Mouse (Mus musculus): ENCODE results near the gene Sorcs3. TPM values are rescaled to one million over a fixed set of nuclear protein-coding genes. Genes with fewer than 3 reads are reported as not detected.

Gene Sorcs3
- polyA plus RNA-seq, 1 experiment, result 10.2 TPM

DNA sequence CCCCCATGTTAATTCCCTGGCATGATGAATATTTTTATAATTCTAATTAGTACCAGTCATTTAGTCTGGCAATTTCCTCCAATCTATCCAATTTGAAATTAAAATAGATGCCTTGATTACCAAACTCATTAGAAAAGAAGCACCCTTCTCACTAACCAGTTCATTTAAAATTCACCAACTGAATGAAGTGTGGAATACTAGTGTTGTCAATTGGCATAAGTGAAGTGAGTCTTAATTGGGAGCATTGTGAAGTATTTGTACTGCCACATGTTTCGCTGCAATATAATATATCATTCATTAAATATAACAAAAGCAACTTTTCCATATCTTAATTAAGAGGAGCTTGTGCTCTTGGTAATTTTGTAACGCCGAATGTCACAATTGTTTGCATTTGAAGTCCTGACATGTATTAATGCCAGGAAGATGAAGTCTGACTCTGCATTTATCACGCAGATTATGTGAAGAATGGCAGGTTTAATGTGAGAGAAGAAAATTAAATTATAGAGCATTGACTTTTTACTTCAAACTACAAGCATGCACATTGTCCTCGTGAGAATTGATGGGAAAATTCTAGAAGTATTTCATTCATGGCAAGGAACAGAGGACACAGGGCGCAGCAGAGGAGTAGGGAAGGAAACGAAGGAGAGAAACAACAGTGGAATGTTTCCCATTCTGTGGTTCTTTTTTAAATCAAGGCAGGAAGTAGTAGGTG is 339.8 kb downstream of the Sorcs3 start:
- no peak for DNase-seq
- H3K27ac ChIP-seq (ENCODE audit: insufficient read depth, low read length), result no peak overlapping the region
- H3K27me3 ChIP-seq (ENCODE audit: control insufficient read depth, insufficient read depth, low read length), result no peaks in the 10 kb centered on the region; the same call in 1 of the 2 replicates
- 91% methylated on average over 7 of the region's 7 CpGs for WGBS
- H3K4me3 ChIP-seq (replicated peaks; ENCODE audit: insufficient read depth, low read depth, low read length), result no peak overlapping the region
- TF ChIP-seq POLR2A (IDR thresholded peaks at IDR 0.05; ENCODE audit: borderline replicate concordance, insufficient read depth, low read length), result no peak
- TF ChIP-seq CTCF (IDR thresholded peaks at IDR 0.05; ENCODE audit: borderline replicate concordance, insufficient read depth, low read depth, low read length), result no peak
- no peaks in the 10 kb centered on the region for H3K4me1 ChIP-seq (ENCODE audit: control insufficient read depth, insufficient read depth, low read length)

DNA sequence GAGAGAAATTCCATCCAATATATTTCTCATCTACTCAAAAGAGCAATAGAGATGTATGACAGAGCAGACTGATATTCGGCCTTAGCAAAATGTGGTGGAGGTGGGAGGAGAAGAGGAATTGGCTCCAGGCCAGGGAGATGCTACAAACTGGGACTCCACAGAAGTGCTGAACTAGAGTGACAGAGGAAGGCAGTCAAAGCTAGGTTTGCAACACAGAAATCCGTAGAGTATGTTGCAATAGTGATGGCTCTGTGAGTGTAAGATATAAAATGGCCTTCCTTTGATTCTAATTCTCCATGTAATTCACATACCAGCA is 340.3 kb downstream of the Sorcs3 start:
- no peak for TF ChIP-seq CTCF (IDR thresholded peaks at IDR 0.05; ENCODE audit: borderline replicate concordance, insufficient read depth, low read depth, low read length)
- TF ChIP-seq POLR2A (IDR thresholded peaks at IDR 0.05; ENCODE audit: borderline replicate concordance, insufficient read depth, low read length), result no peak
- DNase-seq, result no peak
- 66% methylated on average over 2 of the region's 2 CpGs for WGBS
- Histone ChIP-seq H3K4me3 (replicated peaks; ENCODE audit: insufficient read depth, low read depth, low read length) (no peak overlapping the region), H3K4me1 (ENCODE audit: control insufficient read depth, insufficient read depth, low read length) (no peaks in the 10 kb centered on the region), H3K27me3 (ENCODE audit: control insufficient read depth, insufficient read depth, low read length) (no peaks in the 10 kb centered on the region; the same call in 1 of the 2 replicates), H3K27ac (ENCODE audit: insufficient read depth, low read length) (no peak overlapping the region)

DNA sequence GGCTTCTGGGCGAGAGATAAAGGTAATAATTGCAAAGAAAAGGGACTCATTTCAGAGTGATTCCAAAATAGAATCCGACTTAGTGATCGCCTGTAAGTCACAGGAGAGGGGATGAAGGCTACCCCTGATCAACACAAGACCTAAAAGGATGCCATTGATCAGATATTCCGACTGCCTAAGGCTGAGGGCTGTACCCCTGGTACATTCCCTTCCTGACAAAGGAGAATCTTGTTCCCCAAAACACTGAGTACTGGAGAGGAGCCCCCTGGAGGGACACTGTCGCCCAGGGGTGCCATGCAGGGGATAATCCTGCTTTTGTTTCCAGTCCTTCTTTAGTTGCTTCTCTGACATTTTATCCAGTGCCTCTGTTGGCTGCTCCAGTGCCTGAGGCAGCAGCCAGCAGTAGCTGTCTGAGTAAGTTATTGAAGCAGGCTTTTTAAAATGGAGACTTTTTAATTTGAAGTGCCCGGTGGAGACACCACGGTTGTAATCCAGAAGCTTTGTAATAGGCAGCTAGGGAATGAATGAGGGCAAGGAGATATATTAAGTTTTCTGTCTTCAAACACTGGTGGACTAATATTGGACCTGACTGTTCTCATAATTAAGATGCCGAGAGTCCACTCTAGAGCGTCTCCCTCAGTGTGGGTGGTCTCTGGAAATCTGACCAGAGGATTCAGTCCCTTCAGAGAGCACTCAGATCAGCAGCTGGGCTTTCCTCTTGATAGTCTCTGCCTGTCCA is 342.5 kb downstream of the Sorcs3 start:
- Histone ChIP-seq H3K4me3 (replicated peaks; ENCODE audit: insufficient read depth, low read depth, low read length) (no peak overlapping the region), H3K27me3 (ENCODE audit: control insufficient read depth, insufficient read depth, low read length) (no peaks in the 10 kb centered on the region; the same call in 1 of the 2 replicates), H3K4me1 (ENCODE audit: control insufficient read depth, insufficient read depth, low read length) (no peaks in the 10 kb centered on the region), H3K27ac (ENCODE audit: insufficient read depth, low read length) (no peak overlapping the region)
- WGBS, result 31% methylated on average over 9 of the region's 9 CpGs
- DNase-seq, result peak; percentile 6 to 7
- TF ChIP-seq POLR2A (IDR thresholded peaks at IDR 0.05; ENCODE audit: borderline replicate concordance, insufficient read depth, low read length) (no peak), CTCF (IDR thresholded peaks at IDR 0.05; ENCODE audit: borderline replicate concordance, insufficient read depth, low read depth, low read length) (no peak)

DNA sequence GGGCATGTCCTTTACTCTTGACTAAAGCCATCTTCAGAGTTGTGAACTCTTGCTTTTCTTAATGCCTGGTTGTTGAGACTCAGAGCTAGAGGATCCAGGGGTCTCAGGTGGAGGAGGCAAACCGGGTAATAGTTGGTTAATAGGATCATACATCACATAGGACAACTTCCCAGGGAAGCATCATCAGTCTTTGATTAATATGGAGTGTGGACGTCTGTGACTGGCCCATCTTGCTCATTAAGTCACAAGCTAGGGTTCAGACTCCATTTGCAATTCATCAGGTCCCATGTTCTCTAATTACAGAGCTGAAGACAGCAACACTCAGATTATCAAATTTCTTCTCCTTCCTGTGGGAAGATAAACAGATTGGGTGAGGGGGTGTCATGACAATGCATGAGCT is 353.6 kb downstream of the Sorcs3 start:
- WGBS, result 56% methylated on average over 2 of the region's 2 CpGs
- TF ChIP-seq CTCF (IDR thresholded peaks at IDR 0.05; ENCODE audit: borderline replicate concordance, insufficient read depth, low read depth, low read length), result no peak
- TF ChIP-seq POLR2A (IDR thresholded peaks at IDR 0.05; ENCODE audit: borderline replicate concordance, insufficient read depth, low read length), result no peak
- DNase-seq, result no peak
- H3K27me3 ChIP-seq (ENCODE audit: control insufficient read depth, insufficient read depth, low read length), result no peaks in the 10 kb centered on the region
- no peak overlapping the region for H3K4me3 ChIP-seq (replicated peaks; ENCODE audit: insufficient read depth, low read depth, low read length)
- no peaks in the 10 kb centered on the region for H3K4me1 ChIP-seq (ENCODE audit: control insufficient read depth, insufficient read depth, low read length)
- H3K27ac ChIP-seq (ENCODE audit: insufficient read depth, low read length), result no peak overlapping the region

DNA sequence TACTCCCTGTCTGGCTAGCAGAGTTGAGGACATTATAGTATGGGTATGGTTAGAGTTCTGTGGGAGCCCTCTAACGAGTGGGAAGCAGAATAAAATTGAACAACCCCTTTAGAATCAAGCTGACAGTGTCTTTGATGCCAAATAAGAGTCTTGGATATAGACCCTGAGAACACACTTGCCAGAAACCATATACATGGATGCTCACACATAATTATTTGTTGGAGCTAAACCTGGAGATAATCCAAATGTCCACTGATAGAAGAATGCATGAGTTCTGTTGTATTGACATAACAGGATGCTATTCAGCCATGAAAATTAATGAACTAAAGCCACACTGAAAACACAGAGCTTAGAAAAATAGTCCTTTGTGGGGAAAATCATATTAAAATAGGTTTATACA is 369.9 kb downstream of the Sorcs3 start:
- DNase-seq, result no peak
- 29% methylated on average over 1 of the region's 1 CpGs for WGBS
- Histone ChIP-seq H3K4me1 (ENCODE audit: control insufficient read depth, insufficient read depth, low read length) (no peaks in the 10 kb centered on the region), H3K27me3 (ENCODE audit: control insufficient read depth, insufficient read depth, low read length) (no peaks in the 10 kb centered on the region), H3K27ac (ENCODE audit: insufficient read depth, low read length) (no peak overlapping the region), H3K4me3 (replicated peaks; ENCODE audit: insufficient read depth, low read depth, low read length) (no peak overlapping the region)
- TF ChIP-seq CTCF (IDR thresholded peaks at IDR 0.05; ENCODE audit: borderline replicate concordance, insufficient read depth, low read depth, low read length), result no peak
- TF ChIP-seq POLR2A (IDR thresholded peaks at IDR 0.05; ENCODE audit: borderline replicate concordance, insufficient read depth, low read length), result no peak

DNA sequence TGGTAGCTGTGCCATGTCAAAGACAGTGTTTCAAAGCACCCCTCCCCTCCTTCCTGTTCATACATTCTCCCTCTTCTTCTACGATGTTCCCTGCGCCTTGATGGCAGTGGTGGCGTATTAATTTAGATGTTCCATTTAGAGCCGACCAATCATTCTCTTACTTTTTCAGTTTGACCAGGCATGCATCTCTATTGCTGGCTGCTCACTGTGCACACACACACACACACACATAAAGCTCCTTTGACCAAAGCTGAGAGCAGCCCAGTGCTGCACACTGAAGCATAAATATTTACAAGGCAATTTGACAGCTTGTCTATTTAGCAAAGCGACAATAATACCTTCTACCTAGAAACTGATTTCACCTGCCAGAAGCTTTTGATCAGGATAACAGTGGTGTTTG is 371.3 kb downstream of the Sorcs3 start:
- Histone ChIP-seq H3K4me3 (replicated peaks; ENCODE audit: insufficient read depth, low read depth, low read length) (no peak overlapping the region), H3K27me3 (ENCODE audit: control insufficient read depth, insufficient read depth, low read length) (no peaks in the 10 kb centered on the region), H3K27ac (ENCODE audit: insufficient read depth, low read length) (no peak overlapping the region), H3K4me1 (ENCODE audit: control insufficient read depth, insufficient read depth, low read length) (no peaks in the 10 kb centered on the region)
- WGBS, result 45% methylated on average over 5 of the region's 5 CpGs
- DNase-seq, result no peak
- TF ChIP-seq POLR2A (IDR thresholded peaks at IDR 0.05; ENCODE audit: borderline replicate concordance, insufficient read depth, low read length) (no peak), CTCF (IDR thresholded peaks at IDR 0.05; ENCODE audit: borderline replicate concordance, insufficient read depth, low read depth, low read length) (no peak)

DNA sequence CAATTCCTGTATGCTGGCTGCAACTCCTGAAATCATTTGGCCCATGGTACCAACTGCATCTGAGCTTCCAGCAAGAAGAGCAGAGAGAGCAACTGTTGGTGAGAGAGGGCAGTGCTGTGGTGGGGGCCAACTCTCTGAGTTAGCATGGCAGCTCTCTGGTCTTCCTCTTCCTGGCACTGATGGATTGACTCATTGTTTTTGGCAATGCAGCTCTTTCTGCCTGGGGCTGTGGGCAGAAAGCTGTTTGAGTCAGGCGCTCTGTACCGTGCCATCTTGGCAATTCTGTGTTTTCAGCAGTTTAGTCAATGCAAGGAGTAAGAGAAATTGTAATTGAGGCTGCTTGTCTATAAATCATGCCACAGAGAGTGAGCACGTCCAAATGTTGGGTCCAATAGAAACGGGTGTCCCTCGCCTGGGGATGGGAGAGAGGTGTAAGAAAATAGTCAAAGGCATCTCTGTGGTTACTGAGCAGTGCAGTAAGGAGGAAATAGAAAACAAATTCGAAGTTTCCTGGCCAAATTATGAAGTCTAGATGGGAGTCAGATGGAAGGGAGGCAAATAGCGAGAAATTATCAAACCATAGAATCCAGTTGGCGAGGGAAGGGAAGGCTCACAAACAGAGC is 379.2 kb downstream of the Sorcs3 start:
- H3K4me3 ChIP-seq (replicated peaks; ENCODE audit: insufficient read depth, low read depth, low read length), result no peak overlapping the region
- peak in 1 of 2 experiments; percentile 6 for DNase-seq
- H3K27me3 ChIP-seq (ENCODE audit: control insufficient read depth, insufficient read depth, low read length), result no peaks in the 10 kb centered on the region
- TF ChIP-seq CTCF (IDR thresholded peaks at IDR 0.05; ENCODE audit: borderline replicate concordance, insufficient read depth, low read depth, low read length), result no peak
- no peak for TF ChIP-seq POLR2A (IDR thresholded peaks at IDR 0.05; ENCODE audit: borderline replicate concordance, insufficient read depth, low read length)
- H3K4me1 ChIP-seq (ENCODE audit: control insufficient read depth, insufficient read depth, low read length), result no peaks in the 10 kb centered on the region
- WGBS, result 44% methylated on average over 8 of the region's 8 CpGs
- H3K27ac ChIP-seq (ENCODE audit: insufficient read depth, low read length), result no peak overlapping the region
